Mouse (Mus musculus): ENCODE results near the gene Heatr1.

GRCm38 (mm10) chr13:12485640-12486039 is 90.8 kb downstream of the Heatr1 start:
- TF ChIP-seq CTCF (IDR thresholded peaks at IDR 0.05; ENCODE audit: control insufficient read depth, insufficient read depth, insufficient replicate concordance, low read depth, low read length) (no peak), POLR2A (IDR thresholded peaks at IDR 0.05; ENCODE audit: control insufficient read depth, low read depth, low read length) (no peak)

Data from testis, adult 2 months (tissue).